Mouse (Mus musculus): Measurements from ENCODE around the gene Ckap2l.

- TF ChIP-seq CTCF (IDR thresholded peaks at IDR 0.05; ENCODE audit: low read depth): peak; percentile 99
- TF ChIP-seq EP300 (IDR thresholded peaks at IDR 0.05; ENCODE audit: low read depth): no peak
These were observed 38.4 kb downstream of the Ckap2l start for GRCm38 (mm10) chr2:129258475-129259211.

Data from liver, postnatal 0 days (tissue).